Mouse (Mus musculus) spleen, postnatal 10 days (tissue): ENCODE results near the gene Endou.

Experiments used
- DNase-seq, 2 experiments: peaks; one replicate each; pipeline ENCODE4 v3.0.0; 2021 to 2022; ENCODE audit warnings: low spot score in 2 of 2

Endou gene

DNA sequence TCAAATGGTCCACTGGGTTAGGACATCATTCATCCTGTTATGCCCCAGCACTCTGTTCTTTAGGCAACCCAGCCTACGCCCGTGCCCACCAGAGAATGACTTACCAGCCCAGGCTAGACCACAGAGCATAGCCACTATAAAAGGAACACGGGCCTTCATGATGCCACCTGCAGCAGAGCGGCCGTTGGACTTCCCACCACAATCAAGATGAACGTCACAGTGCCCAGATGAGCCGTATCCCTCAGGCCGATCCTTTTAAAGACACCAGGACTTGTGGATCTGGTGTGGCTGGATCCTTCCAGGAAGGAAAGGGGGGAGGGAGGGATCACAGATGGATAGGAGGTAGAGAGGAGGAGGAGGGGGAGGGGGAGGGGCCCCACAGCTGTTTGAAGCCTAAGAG is at the start of gene Endou:
Gene Endou, minus strand, starts transcription at position 229 of the 400 bp plus-strand sequence.
- no peak for DNase-seq

DNA sequence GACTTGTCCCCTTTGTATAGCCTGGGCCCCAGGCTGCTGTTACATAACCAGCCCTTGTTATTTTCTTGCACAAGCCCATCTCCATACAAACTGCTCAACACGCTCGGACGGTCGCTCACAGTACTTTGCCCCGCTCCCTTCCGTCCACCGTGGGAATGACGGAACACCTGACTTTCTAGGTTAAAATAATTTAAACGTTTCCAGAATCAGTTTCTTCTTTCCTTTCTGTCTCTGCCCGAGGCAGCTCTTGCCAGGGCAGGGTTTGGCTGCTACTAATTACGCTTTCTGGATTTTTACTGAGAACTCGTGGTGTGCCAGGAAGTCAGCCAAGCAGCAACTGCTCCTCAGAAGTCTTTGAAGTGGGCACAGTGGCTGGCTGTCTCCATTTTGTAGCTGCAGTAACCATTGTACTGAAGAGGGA is 49.5 kb upstream of the Endou start:
- no peak for DNase-seq

DNA sequence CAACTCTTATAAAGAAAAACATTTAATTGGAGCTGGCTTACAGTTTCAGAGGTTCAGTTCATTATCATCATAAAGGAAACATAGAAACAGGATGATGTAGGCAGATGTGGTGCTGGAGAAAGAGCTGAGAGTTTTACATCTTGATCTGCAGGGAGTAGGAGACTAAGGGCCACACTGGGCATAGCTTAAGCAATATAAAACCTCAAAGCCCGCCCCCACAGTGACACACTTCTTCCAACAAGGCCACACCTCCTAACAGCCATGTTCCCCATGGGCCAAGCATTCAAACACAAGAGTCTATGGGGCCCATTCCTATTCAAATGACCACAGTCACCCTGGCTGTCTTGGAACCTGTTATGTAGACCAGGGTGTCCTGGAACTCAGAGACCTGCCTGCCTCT is 48.4 kb upstream of the Endou start:
- no peak for DNase-seq

DNA sequence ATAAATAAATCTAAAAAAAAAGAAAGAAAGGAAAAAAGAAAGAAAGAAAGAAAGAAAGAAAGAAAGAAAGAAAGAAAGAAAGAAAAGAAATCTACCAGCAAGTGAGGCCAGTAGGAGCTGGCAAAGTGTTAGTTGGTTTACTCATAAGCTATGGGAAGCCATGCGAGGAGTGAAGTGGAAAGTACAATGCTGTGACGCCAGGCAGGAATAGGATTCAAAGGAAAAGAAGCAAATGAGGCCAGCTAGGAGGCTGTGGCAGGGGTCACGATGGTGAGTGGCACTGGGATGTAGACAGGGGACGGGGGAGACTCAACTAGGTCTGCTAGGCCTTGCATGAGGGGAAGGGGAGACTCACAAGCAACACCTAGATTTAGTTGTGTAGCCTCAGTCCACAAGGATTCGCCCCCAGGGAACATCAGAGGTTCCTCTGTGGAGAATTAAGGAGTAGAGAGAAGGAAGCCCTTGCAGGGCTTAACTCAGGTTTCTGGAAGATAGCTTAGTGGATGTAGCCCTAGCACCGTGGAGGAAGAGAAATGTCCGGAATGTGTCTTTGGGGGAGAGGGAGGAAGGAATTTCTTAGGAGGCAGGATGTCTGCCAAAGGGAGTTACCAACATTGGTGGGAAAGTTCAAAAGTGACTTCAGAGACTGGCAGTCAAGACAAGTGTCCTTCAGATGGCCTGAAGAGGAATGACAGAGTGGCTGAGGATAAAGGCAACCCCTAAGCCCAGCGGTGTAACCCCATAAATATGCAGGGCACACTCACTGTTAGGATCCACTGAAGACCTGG is 47.4 kb upstream of the Endou start, which contains the start of gene Slc48a1:
Gene Slc48a1, plus strand, starts transcription at position 210 of the 788 bp plus-strand sequence.
- DNase-seq, result no peak

DNA sequence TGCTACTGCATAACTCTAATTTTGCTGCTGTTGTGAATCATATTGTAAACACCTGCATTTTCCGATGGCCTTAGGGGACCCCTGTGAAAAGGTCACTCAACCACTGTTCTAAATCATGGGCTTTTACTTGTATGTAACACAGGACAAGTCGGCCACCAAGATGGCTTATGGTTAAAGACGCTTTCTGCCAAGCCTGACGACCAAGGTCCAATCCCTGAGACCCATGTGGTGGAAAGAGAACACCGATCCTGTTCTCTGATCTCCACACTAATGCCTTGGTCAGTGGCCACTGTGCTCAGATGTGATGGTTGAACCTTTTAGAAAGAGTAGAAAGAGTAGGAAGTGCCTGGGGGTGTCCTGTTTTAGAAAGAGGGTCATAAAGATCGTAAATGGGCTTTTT is 45.8 kb upstream of the Endou start:
- DNase-seq, result no peak

DNA sequence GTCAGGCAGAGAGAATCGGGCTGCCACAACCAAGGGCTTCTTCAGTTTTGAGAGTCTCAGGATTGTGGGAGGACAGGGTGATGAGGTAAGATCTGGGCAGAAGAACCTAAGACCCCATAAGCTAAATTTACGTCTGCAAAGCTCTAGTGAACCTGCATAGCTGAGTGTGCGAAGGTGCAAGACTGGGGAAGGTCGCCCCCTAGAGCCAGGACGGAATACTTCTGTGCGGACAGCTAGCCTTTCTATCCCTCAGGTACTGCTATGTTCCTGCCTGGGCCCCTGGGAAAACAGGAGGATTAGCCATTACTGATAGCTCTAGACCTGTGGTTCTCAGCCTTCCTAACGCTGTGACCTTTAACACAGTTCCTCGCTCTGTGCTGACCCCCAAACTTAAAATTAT is 45.4 kb upstream of the Endou start:
- peak; percentile 60 to 84 for DNase-seq

DNA sequence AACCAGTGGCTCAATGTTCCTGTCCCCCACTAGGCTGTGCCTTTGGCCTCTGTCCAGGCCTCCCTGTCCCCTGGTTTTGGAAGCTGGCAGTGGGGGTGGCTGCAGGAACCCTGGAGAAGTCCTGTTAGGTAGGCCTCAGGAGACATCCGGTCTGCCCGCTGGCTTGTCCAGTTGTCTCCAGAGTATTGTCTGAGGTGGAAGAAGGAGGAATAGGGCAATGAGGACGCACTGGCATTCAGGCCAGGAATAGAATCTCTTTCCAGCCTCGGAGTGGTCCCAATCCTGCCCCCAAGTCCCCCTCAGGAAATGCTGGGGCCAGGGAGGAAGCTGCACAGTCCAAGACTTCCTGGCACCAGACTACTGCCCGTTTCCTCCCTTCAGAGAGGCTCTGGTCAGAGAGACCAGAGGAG is 42.8 kb upstream of the Endou start:
- DNase-seq, result no peak

DNA sequence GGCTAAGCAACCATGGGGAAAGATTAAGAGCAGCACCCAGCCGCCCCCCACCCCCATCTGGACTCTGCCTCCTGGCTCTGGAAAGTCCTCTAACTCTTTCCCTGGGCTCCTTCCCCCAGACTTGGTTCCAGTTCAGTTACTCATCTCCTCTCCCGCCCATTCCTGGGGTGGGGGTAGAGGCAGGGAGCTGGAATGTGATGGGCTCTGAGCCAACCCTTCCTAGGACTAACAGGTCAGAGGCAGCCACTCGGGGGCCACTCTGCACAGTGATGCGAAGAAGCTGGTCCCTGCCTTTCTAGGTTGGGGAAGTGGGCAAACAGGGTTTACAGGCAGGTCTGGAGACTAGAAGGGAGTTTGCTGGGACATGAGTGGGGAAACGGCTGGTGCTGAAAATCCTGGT is 42.0 kb upstream of the Endou start:
- no peak for DNase-seq

DNA sequence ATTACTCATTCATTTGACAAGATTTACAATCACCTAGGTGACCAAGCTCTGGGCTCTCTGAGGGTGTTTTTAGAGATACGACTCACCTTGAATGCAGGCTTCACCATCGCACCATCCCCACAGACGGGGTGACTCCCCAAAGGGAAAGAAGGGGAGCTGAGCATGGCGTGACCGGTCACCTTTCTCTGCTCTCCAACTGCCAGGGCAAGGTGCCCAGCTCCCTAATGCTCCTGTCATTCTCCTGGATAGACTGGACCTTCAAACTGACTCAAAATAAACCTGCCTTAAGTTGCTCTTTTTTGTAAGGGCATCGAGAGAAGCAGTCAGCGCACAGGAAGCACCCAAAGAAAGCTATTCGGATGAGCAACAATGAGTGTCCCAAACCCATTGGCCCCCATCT is 39.1 kb upstream of the Endou start:
- no peak for DNase-seq

DNA sequence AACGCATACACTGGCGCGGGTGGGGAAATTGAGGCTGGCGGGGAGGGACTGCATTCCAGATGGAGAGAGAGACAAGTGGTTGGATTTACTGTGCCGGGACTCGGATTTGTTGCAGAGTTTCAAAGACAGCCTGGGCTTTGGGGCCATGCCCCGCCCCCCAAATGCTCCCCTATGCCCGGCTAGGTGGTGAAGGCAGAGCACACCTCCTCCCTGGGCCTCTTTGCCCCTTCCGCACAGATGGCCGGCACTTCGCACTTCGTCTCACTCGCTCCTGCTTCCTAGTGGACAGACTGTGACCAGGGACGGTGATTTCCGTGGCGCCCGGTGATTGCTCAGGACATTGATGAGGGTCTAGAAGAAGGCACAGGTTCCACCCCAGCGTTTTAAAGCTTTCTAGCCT is 37.1 kb upstream of the Endou start:
- peak in 1 of 2 experiments; percentile 54 for DNase-seq

DNA sequence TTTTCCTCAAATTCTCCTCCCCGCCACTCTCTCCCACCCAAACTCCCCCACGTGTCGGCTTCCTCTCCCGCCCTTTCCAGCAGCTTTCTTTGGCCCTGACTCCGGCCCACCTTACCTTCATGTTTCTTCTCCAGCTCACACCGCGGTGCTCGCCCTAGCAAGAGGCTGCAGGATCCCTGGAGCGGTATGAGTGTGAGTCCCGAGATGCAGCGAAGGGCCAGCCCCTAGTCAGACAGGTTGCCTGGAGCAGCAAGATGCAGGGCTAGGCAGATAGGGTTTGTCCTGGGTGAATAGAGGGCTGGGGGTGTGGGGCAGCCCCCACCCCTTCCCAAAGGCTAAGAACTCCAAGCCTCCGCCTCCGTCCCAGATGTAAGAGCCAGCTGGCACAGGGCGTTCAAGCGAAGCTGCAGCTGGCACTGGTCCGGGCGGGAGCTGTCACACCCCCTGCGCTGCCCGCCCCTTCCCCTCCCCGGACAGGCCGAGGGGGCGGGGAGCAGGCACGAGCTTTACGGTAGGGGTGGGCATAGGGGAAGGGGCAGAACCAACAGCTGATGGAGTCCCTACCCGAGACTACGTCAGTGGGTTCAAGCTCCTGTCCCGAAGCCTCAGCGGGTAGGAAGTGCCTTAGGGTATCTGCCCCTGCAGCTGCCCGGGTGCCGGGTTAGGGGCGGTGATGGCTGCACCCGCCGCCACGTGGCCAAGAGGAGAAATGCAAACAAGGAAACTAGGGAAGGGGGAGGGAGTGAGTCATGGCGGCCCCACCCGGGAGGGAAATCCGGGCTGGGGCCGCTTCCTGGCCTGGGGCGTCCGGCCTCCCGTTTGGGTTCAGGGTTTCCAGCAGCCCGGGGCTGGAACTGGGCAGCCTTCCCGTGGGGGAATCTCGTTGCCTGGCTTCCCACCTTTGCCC is 36.4 kb upstream of the Endou start, which contains the start of gene Rapgef3:
Gene Rapgef3, minus strand, starts transcription at position 693 of the 907 bp plus-strand sequence.
- peak; percentile 63 to 82 for DNase-seq

DNA sequence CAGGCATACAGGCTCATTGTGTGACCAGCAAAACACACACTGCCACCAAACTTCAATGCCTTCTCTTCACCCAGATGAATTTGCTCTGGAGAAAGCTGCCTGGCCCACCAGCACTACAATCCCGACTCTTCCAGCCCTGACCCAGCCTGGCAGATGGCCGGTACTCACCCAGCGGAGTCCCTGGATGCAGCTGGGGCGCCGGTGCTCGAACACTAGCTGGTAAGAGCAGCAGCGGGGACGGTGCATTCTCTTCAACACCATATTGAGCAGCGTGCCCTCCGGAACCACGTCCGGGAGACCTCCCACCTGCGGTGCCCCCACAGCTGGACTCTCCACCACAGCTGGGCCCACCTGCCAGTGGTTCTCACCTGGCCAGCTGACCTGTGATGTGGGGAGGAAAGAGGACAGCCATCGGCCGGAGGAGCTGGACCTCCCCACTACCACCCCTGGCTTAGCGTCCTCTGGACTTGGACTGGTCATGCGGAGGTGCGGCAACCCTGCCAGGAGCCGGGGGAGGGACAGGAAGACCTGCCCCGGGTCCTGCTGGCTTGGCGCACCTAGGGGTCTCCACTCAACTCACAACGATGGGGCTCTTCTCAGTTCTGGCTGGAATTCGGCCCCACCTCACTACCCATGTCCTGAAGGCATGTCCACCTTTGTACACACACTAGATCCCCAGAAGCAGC is 35.6 kb upstream of the Endou start:
- DNase-seq, result no peak

DNA sequence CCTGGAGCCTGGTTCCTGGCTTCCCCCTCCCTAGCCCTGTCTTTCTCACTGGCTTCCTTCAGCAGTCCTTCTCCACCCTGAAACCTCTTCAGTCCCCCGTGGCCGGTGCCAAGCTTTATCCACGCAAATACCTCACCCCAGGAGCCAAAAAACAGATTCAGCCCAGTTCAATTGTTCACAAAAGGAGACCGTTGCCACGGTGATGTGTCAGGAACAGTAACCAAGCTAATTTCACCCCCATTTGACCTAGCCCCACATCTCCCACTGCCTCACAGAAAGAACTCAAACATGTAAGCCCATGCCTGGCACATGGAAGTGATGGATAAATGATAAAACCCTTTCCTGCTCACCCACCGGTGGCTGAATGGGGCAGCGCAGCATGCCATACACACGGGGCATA is 35.1 kb upstream of the Endou start:
- DNase-seq, result no peak

DNA sequence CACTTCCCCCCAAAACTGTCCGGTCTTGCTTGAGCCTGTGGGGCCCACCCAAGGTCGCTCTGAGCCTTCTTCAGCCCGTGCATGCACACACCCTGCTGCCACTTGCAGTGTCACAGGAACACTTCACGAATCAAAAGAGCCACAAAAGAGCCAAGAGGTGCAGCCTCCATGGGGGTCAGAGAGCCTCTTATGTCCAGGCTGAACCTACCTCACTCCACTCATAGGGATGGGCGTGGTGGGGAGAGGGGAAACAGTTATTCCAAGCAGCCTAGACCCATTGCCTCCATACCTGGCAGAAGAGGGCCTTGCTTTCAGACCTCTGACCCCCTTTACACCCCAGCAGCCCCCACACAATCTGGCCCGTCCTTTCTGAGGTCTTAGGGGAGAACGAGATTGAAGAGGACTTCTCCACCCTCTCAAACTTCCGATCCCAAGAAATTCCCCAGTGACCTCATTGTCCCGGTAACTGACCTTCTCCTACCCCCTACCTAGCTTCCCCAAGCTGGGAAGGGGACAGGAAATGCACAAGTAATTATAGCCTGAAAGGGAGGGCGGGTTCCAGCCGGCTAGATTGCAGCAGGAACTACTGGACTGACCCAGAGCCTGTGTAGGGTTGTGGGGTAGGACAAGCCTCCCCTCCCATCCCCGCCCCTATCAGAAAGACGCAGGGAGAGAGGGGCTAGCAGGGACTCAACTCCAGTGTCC is 34.1 kb upstream of the Endou start:
- DNase-seq, result no peak

DNA sequence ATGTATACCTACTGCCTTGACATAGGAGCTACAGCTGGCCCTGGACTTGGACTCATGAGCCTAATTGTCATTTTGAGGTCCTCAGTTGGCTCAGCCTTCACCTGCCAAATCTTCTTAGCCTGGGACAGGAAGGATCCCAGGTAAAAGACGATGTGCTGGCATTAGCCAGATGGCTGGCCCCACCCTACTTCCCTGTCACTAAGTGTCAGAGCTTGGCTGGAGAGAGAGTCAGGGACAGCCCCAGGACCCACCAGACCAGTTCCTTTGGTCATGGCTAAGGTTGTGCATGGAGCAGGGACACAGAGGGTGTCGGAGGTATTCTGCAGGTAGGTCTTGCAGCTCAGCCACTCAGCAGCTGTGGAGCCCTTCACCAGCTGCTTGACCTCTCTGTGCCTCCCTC is 33.4 kb upstream of the Endou start:
- DNase-seq, result no peak

DNA sequence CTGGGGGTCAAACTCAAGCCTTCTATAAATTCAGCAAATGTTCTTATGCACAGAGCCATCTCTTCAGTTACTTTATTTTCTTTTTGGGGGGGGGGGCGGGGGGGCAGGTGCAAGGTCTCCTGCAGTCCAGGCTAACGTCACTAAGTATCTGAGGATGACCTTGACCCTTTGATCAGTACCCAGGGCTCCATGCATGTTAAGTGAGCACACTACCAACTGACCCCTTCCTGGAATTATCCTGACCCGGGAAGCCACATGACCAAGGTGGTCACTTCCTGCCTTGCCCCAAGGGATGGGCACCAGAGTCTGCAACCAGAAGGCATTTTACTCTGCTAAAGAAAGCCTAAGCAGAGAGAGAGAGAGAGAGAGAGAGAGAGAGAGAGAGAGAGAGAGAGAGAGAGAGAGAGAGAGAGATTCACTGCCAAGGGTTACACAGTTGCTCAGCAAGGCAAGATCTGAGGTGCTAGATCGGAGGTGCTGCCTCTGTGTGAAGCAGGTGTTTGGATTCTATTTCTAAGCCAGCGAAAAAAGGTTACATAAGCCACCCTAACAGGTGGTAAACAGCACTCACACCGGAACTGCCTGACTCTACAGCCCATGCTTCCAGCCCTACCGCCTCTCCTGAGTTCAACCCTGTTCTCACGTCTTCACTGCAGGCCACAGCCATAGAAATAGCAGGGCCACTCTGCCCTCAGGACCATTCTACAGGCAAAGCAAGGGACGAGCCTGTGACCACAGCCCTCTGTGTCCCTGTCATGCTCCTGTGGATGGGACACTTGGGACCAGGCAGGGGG is 32.3 kb upstream of the Endou start:
- no peak for DNase-seq

DNA sequence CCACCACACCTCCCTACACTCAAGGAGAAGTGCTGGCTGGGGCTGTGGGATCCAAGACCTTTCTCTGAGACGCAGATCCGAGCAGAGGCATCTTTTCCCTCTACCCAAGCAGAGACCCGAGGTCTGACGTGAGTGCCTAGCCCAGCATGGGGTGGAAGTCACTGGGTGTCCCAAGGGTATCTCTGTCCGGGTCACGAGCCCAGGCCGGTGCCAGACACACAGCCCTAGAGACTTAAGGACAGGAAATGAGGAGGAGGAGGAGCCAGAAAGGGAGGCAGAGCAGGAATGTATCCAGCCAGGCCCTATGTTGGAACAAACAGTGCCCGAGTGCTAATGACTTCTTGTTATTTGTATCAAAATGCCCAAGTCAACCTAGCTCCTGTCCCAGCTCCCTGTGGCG is 31.6 kb upstream of the Endou start:
- no peak for DNase-seq

DNA sequence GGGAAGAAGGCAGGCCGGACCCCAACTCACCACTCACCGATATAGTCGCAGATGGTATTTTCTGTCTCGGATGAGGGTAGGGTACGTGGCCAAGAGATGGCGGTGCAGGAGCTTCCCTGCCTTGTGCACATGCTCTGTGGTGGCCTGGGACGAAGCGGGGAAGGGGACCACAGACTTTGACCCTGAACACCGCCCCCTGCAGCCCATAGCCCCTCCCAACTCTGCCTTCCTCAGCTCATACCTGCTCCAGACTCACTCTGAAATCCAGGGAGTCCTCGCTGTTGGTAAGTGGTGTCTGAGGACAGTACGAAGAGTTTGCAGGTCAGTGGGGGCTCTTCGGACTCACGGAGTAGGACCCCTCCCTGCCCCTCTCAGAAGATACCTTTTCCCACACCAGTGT is 30.3 kb upstream of the Endou start:
- no peak for DNase-seq

DNA sequence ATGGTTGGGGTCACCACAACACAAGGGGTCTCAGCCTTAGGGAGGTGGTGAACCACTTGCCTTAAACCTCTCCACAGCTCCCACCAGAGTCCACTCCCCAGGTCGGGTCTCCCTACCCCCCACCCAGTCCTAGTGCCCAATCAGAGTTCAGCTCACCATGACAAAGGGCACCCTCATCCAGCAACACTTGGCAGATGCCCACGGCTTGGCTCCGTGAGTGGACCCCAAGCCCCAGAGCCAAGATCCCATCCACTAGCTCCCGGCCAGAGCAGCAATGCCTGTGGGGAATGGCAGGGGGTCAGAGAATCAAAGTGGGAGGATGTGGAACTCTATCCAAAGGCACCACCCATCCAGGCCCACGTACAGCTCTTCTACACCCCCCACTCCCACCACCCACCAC is 29.8 kb upstream of the Endou start:
- DNase-seq, result no peak

DNA sequence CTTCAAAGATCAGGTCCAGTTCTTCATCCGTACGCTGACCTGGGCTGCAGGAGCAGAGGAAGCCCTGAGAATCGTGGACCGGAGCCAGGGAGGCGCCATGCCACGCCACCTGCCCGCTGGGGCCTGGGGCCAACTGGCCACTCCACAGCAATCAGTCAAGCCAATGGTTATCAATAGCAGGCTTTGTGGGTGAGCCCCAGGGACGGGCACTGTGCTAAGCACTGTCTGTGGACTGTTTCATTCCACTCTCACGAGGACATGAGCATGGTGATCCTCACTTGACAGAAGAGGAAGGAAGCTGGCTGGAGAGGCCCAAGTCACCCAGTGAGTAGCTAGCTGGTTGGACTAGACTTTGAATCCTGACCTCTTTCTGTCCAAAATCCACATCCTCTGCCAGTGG is 28.9 kb upstream of the Endou start:
- no peak for DNase-seq

DNA sequence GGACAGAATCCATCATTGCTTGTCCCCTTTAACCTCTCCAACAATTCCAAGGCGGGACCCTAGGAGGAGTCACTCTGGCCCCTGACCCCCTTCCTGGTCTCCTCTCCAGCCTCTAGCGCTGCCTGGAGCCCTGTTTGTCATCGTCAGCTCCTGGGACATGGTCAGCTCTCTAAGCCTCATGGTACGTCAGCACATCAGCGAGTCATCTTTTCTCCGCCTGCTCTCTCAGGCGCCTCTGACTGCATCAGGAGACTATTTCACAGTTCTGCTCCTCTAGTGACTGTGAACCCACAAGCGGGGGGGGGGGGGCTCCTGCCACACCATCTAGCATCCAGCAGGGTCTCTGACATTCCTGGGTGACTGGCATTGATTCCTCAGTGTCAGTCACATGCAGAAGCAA is 24.2 kb upstream of the Endou start:
- DNase-seq, result no peak
